Mouse (Mus musculus): ENCODE measurements around the gene Fgfr3.

DNA sequence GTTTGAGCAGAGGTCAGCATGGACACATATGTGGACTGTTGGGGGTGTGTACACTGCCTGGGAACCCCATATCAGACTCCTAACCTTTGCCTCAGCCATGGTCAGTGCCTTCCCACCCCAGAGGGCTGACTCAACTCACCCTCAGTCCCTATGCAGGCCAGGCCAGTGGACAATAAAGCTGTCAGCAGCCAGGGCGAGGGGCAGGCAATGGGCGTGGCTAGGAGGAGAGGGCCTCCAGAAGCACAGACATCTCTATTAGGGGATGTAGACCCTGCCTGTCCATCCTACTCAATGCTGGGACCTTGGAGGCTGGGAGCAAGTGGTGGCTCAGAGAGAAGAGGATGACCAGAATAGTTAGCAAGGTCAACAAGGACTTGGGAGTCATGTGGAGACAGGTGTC, 6.3 kb upstream of the Fgfr3 start:
- TF ChIP-seq CTCF (IDR thresholded peaks at IDR 0.05; ENCODE audit: extremely low read depth, insufficient read length, insufficient replicate concordance, low read depth, low read length) (no peak), POLR2A (IDR thresholded peaks at IDR 0.05; ENCODE audit: low read depth, low read length) (no peak)
